Mouse (Mus musculus) lung, postnatal 0 days (tissue): ENCODE data around the gene Dapk1.

Experiments used
- CTCF ChIP-seq: IDR thresholded peaks from 2 replicates; pipeline ENCODE4 v1.5.1; 2016; ENCODE audit warnings: antibody characterized with exemption, mild to moderate bottlenecking
- EP300 ChIP-seq: IDR thresholded peaks from 2 replicates; pipeline ENCODE4 v1.6.1; 2016; ENCODE audit warnings: antibody characterized with exemption, mild to moderate bottlenecking, control low read depth

- no peak for TF ChIP-seq CTCF
- TF ChIP-seq EP300 = peak; percentile 67
Measured at GRCm38 (mm10) chr13:60595519-60595918, 6.2 kb upstream of the Dapk1 start.
